Mouse (Mus musculus) splenic B cell, adult 2 months (primary cell): ENCODE measurements at regions not wholly inside any gene's neighbourhood (a gene's known extent, or its start where the extent isn't known, plus 50 kb on each side); places are given as distances from the start of the nearest gene placed in this dataset.
A peak's percentile ranks its signal among the peaks of the same experiment; 100 is the strongest.

ENCODE experiments used
- DNase-seq: peaks from one replicate; pipeline ENCODE4 v3.0.0-alpha.2; 2011; ENCODE audit warnings: low read depth, low spot score
- H3K27me3 ChIP-seq: 2 replicates; pipeline ENCODE4 v1.6.1; 2012; ENCODE audit warnings: mild to moderate bottlenecking, low read length, moderate library complexity, mixed read lengths; ENCODE audit not compliant: control insufficient read depth, poor library complexity, insufficient read depth, severe bottlenecking
- H3K36me3 ChIP-seq: 2 replicates; pipeline ENCODE4 v1.6.1; 2012; ENCODE audit warnings: mild to moderate bottlenecking, low read length, moderate library complexity, mixed read lengths; ENCODE audit not compliant: control insufficient read depth, poor library complexity, insufficient read depth, severe bottlenecking

DNA sequence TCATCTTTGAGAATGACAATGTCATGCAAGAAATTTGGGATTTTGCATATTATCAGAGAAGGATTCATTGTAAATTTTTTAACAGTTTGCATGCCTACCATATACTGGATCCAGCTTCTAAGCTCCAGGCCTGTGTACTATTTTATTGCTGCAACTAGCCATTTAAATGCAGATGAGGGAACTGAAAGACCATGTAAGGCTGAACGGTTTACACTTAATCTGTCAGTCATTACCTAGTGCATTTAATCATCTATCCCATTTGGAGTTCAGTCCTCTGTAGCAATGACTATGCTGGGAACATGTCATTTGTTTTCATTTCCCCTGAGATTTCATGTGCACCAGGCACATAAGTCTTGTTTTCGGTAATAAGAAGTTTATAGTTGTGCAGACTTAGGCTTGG is 631.8 kb upstream of the Gm21961 start:
- H3K36me3 ChIP-seq, result no peaks in the 10 kb centered on the region
- DNase-seq, result no peak
- no peaks in the 10 kb centered on the region for H3K27me3 ChIP-seq

DNA sequence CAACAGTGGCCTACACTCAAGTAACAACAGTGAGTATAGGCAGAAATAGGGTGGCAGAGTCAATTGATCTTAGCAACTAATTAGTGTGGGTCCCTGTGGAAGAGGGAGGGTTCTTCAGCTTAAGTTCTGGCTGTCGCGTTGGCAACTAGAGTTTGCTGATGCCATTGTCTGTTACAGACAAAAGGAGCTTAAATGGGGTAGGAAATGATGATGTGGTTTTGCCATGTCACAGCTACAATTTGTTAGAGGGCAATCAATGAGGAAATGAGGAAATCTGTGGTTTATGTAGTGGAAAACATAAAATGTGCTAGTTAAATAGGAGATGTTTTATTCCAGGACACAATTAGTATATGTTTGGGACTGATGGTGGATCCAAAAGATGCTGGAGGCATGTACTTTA is 624.8 kb upstream of the Gm21961 start:
- Histone ChIP-seq H3K27me3 (no peaks in the 10 kb centered on the region), H3K36me3 (no peaks in the 10 kb centered on the region)
- DNase-seq, result no peak

DNA sequence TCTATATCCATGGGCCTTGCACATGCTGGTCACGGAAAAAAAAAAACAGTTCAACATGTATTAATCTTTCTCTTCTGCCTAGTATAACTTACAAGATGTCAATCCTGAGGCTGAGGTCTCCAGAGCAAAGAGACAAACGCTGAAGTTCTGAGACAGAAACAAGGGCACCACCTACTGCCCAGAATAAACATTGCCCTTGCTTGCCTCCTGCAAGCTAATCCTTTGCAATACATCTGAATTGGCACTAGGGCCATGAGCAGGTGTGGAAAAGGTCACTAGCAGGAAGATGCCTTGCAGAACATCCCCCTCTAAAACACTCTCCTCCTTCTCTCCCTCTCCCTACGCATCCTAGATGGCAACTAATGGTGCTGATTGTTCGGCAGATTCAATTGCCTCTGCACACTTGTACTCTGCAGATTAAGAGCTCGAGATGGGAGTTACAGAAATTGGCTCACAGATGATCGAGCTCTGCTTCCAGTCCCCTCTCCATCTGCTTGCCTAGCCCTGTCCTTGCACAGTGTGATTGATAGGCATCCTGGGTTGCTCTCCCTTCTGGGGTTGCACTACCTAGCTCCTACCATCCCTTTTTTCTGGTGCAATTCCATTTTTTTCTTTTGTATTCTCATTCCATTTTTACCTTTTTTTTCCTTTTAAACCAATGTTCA is 622.9 kb upstream of the Gm21961 start:
- DNase-seq, result peak; percentile 2
- Histone ChIP-seq H3K27me3 (no peaks in the 10 kb centered on the region), H3K36me3 (no peaks in the 10 kb centered on the region)

DNA sequence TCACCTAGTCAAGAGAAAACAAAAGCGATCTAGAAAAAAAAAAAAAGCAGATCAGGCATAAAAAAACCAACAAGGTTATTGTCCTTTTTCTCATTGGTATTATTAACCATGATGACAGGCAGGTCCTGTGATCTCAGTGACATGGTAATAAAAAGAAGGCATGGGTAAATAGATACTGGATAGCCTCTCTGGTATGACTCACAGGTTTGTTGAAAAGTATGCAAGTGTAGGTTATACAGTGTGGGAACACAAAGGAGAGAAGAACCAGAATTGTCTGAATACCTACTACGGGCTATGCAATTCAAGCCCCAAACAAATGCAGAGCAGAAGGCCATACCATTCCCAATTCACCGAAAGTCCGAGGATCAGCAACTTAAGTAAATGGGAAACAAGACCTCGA is 617.7 kb upstream of the Gm21961 start:
- no peak for DNase-seq
- H3K27me3 ChIP-seq, result no peaks in the 10 kb centered on the region
- H3K36me3 ChIP-seq, result no peaks in the 10 kb centered on the region

DNA sequence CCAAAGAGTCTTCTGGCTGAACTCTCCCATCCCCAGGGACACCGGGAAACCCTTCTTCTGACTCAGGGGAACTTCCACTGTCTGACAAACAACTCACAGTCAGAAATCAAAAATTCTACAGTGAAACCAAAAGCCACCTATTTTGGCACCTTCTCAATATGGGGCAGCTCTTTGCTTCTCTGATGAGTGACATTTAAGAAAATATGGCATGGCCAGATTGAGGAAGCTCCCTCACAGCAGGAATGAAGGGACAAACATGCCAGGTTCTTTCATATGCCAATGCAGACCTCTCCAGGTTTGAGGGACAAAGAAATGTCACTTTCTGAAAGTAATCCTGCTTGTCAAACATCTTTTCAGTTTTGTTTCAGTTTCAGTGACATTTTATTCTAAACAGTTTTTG is 615.8 kb upstream of the Gm21961 start:
- Histone ChIP-seq H3K36me3 (no peaks in the 10 kb centered on the region), H3K27me3 (no peaks in the 10 kb centered on the region)
- no peak for DNase-seq

DNA sequence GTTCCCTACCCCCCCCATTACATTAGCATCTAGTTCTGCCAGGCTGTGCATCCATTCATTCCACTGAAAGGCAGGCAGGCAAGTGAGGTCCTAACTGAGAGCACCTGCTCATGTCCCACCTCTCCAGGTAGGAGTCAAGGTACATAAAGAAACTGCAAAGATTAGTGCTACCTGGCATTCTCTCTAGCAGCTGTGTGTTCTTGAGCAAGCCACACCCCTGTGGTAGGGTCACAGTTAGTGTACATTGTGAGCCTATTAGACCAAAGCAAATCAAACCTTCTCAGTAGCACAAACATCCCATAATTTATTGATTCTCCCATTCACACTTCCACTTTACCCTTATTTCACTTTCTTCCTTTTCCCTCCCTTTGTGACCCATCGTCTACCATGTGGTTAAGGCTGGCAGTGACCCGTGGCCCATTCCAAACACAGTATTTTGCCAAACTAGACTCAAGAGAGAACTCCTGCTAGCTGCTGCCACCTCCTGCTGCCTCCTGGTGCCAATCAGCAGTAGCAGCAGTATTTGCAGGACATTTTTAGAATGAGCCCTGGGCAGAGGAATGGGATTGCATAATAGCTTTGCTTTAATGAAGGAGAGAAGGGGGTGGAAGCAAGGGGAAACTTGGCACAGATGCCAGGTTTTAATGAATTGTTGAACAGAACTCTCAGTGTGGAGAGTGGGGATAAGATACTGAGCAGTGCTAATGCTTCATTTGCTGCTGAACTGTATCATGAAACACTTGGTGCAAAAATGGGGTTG is 578.2 kb upstream of the Gm21961 start:
- H3K36me3 ChIP-seq, result no peaks in the 10 kb centered on the region
- DNase-seq, result no peak
- no peaks in the 10 kb centered on the region for H3K27me3 ChIP-seq

DNA sequence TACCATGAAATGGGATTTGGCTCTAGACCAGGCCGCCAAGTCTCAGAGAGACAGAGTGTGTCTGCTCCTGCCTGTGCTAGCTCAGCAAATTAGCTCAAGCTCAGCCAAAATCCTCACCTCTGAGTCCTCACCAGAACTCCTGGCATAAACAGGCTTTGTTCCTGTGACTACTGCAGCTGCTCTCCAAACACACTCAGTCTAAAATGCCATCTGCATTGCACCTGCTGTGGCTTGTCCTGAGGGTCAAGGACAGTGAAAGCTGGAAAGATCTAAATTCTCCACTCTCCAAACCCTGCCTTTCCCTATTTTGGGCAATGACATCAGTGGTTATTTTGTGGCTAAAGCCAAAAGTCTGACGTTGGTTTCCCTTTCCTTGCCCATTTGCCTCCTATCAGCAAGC is 570.9 kb upstream of the Gm21961 start:
- Histone ChIP-seq H3K27me3 (no peaks in the 10 kb centered on the region), H3K36me3 (no peaks in the 10 kb centered on the region)
- no peak for DNase-seq

DNA sequence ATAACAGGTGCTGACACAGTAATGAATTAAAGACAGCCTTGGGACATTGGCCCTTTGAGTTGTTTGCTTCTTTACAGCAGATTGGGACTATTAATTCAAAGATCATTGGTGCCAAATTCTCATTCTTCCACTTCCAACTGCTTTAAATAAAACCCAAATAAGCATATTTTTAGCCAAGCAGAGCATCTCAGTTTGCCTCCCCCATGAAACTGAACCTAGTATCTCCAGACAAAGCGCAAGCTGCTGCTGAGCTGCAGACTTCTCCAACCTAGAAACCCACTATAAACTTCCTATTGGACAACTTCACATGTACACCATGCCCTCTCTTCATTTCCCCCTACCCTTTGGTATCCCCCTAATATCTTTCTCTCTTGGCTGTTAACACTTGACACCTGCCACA is 564.6 kb upstream of the Gm21961 start:
- no peak for DNase-seq
- Histone ChIP-seq H3K27me3 (no peaks in the 10 kb centered on the region), H3K36me3 (no peaks in the 10 kb centered on the region)

DNA sequence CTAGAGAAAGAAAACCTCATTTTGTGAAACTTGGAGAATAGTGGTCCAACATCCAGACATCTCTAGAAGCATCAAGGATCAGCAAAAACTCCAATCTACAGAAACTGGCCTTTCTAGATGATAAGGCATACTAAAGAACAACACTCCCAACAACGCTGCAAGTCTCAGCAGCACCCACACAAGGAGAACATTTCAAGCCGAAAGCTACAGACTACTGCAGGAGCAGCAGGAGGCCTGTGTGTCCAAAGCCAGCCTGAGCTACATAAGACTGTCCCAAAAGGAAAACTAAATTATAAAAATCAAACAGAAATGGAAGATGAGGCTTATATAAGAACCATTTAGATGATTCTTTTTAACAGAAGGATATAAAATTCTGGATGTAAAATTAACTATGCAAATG is 553.2 kb upstream of the Gm21961 start:
- Histone ChIP-seq H3K27me3 (no peaks in the 10 kb centered on the region), H3K36me3 (no peaks in the 10 kb centered on the region)
- no peak for DNase-seq

DNA sequence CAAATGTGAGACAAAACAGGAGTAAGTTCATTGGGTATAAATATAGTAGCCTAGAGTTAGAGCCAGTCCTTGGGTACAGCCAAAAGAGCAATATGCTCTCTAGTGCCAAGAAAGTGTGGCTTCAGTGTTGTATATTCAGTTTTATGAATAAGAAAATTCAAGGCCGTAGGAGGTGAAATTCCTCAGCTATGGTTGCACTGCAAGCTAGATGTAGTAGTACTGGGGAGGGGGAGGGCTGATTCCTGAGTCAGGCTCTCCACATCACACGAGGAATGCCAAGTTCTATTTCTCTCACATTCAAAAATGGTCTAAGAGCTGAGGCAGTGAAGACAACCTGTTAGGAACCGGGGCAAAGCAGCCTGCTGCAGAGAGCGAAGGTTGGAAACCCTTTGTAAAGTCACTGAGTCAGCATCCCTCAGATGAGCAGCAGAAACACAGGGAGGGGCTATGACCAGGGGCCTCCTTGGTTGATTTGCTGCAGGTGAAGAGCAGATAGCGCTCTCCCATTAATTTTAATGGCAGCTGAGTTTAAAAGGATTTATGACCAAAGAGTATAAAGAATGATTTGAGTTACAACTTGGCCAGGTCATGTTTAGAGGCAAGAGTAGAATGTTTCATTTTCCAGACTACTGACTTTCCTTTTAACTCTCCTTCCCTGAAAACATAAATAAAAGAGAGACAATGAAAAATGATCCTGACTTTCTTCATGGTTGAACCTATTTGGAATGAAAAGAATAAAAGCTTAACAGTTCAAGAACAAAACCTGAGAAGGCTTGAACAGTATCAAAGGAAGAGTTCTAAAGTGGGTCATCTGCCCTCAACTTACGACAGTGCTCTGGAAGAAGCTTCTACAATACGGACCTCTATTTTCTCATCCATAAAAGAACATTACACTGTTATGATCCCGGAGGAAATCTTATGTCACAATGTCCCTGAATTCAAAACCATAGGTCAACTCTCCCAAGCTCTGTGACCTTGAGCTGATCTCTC is 543.4 kb upstream of the Gm21961 start:
- Histone ChIP-seq H3K36me3 (no peaks in the 10 kb centered on the region), H3K27me3 (no peaks in the 10 kb centered on the region)
- DNase-seq, result no peak

DNA sequence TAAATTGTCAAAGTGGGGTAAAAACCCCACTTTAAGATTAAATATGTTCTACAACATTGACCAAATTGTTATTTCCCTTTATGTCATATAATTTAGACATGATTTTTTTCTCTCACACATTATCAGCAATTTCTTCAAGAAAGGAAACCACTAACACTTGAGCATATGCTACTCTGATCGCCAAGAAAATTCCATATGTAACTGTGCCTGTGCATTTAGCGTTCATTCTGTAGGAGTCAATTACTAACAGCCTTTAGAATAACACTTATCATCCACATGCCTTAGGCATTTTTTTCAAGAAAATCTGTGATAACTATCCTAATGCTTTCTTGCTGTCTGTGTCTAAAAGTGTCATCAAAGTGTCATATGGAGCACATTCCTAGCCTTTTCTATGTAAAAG is 534.3 kb upstream of the Gm21961 start:
- H3K27me3 ChIP-seq, result no peaks in the 10 kb centered on the region
- H3K36me3 ChIP-seq, result no peaks in the 10 kb centered on the region
- DNase-seq, result no peak

DNA sequence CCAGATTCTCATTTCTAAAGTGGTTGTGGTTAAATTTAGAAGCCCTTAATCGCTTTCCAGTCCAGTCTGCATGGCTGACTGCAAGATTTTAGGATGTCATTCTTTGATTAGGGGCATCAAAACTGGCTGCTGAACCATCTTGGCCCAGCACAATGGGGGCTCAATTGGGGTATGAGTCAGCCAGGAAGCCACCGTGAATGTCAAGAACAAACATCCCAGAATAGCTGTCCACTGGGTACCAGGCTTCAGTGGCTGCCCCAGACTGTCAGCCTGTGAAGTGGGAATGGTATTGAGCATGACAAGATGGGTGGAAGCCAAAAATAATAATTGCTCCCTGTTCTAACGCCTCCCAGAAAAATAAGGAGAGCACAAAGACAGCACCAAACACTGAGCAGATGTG is 520.9 kb upstream of the Gm21961 start:
- Histone ChIP-seq H3K36me3 (no peaks in the 10 kb centered on the region), H3K27me3 (no peaks in the 10 kb centered on the region)
- no peak for DNase-seq

DNA sequence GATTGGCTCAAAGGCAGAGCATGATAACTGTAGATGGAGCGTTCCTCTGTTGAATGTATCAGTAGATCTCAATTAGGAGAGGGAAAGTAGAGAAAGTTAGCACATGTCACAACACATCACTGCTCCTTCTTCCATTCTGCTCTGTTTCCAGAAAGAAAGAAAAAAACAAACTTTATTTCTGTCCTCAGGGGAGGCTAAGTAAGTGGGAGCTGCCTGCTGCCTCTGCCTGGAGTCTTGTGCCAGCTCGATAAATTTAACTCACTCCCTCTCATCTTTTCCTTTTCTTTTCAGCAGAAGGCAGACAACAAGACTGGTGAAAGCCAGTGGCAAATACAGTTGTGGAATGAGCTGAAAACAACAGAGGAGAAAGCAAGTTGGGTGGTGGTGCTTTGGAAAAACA is 517.5 kb upstream of the Gm21961 start:
- no peaks in the 10 kb centered on the region for H3K27me3 ChIP-seq
- DNase-seq, result no peak

DNA sequence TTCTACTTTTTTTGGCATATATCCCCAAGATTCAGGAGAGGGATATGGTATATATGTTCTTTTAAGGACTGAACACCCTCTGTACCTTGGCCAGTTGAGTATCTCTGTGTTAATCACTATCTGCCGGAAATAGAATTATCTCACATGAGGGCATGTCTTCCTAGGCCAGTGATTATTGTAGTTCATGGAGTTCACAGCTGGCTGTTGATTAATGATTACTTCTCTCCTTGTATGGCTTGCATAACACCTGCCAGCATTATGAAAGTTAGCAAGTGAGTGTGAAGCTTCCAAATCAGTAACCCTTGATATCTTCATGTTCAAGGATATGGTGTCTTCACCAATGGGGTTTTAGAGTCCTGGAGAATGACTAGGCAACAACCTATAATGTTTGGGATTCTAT is 488.0 kb upstream of the Gm21961 start:
- Histone ChIP-seq H3K27me3 (no peaks in the 10 kb centered on the region), H3K36me3 (no peaks in the 10 kb centered on the region)
- DNase-seq, result no peak

More for the DNA sequence above, 517.5 kb upstream of the Gm21961 start:
- no peaks in the 10 kb centered on the region for H3K36me3 ChIP-seq

DNA sequence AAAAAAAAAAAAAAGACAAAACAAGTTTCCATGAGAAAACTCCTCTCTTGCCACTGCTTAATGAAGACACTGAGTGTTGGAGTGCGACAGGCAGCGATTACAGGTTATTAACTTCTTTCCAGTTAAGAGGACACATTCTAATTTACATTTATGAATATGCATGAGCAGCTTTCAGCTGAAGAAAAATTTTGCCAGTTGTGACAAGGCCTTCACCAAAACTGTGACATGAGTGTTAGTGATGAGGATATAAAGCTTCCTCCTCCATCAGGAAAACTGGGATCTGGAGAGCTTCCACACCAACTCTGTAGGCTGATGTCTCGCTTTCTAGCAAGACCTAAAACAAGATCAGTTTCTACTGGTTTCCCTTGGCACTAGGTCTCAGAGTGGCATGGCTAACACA is 464.2 kb upstream of the Gm21961 start:
- DNase-seq, result no peak
- Histone ChIP-seq H3K27me3 (no peaks in the 10 kb centered on the region), H3K36me3 (no peaks in the 10 kb centered on the region)
